Mouse (Mus musculus) olfactory bulb, adult 2 months (tissue): ENCODE data around the gene Schip1.

Experiments
- CTCF ChIP-seq: fragments of 200-500 bp; IDR thresholded peaks from 2 replicates; pipeline ENCODE4 v1.5.1; 2012; ENCODE audit warnings: low read depth, mild to moderate bottlenecking, low read length, moderate library complexity; ENCODE audit not compliant: insufficient read depth
- POLR2A ChIP-seq: fragments of 200-500 bp; IDR thresholded peaks from 2 replicates; pipeline ENCODE4 v1.6.1; 2012; ENCODE audit warnings: mild to moderate bottlenecking, low read depth, low read length, moderate library complexity; ENCODE audit not compliant: insufficient read depth

- no peak for TF ChIP-seq CTCF
- no peak for TF ChIP-seq POLR2A
These were observed 544.4 kb downstream of the Schip1 start for GRCm38 (mm10) chr3:68608848-68609497.
